Mouse (Mus musculus): ENCODE results near the gene Abcg5. TPM values are rescaled to one million over a fixed set of nuclear protein-coding genes. Genes with fewer than 3 reads are reported as not detected.

Abcg5 gene
- polyA plus RNA-seq, 1 experiment from 2014 or later = 0.43 TPM

DNA sequence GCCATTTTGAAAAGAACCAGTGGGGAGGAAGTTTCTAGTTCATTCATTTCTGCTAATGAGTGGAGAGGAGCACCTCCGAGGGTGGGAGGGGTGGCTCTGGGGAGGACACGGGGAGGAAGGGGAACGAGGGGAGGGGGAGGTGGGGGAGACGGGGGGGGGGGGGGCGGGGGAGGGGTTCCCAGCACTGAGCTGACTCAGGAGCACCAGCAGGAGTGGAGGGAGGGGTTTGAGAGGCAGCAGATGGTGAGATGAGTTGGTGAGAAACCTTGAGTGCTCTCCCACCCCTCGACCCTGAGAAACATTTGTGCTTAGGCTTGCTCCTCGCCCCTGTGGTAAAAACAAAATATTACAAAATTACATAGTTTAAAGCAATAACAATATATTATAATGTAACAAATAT, 36.9 kb downstream of the Abcg5 start:
- no peak overlapping the region for H3K4me2 ChIP-seq
- no peak for ATAC-seq (replicated peaks; ENCODE audit: insufficient number of reproducible peaks, low FRiP score, low TSS enrichment)
- H3K27me3 ChIP-seq (ENCODE audit: control insufficient read depth, insufficient read depth, low read length) = no peaks in the 10 kb centered on the region
- no peak overlapping the region for H3K9ac ChIP-seq (ENCODE audit: low read depth, low read length)
- no peak overlapping the region for H3K4me3 ChIP-seq (ENCODE audit: low read depth, low read length)
- H3K4me1 ChIP-seq (ENCODE audit: control insufficient read depth, insufficient read depth, low read length) = peaks cover 6% of the 10 kb centered on the region
- 23% methylated on average over 3 of the region's 7 CpGs for WGBS (ENCODE audit: insufficient replicate concordance)
- no peak overlapping the region for H3K27ac ChIP-seq (ENCODE audit: low read depth, low read length)
- H3K9me3 ChIP-seq (replicated peaks; ENCODE audit: control insufficient read depth, low read length) = no peaks in the 10 kb centered on the region
- H3K36me3 ChIP-seq (ENCODE audit: control insufficient read depth, insufficient read depth, low read length) = no peaks in the 10 kb centered on the region

DNA sequence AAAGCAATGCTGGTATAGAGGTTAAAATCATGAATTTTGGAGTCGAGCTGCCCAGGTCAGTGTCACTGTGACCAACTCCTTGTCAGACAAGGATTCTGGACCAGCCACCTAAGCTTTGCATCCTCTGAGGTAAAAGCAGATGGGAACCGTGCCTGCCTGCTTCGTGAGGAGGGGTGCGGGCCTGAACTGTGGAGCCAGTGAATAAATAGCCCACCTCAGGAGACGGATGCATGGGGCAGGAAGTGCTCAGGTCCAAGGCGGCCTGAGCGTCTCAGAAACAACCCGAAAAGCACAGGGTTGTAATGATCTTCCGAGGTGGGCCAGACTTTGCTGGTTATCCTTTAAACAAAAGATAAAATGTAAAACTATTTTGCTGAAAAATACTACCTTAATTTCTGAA, 37.7 kb downstream of the Abcg5 start:
- Histone ChIP-seq H3K9ac (ENCODE audit: low read depth, low read length) (no peak overlapping the region), H3K36me3 (ENCODE audit: control insufficient read depth, insufficient read depth, low read length) (no peaks in the 10 kb centered on the region), H3K4me3 (ENCODE audit: low read depth, low read length) (no peak overlapping the region), H3K9me3 (replicated peaks; ENCODE audit: control insufficient read depth, low read length) (no peaks in the 10 kb centered on the region), H3K4me2 (no peak overlapping the region), H3K27me3 (ENCODE audit: control insufficient read depth, insufficient read depth, low read length) (no peaks in the 10 kb centered on the region), H3K4me1 (ENCODE audit: control insufficient read depth, insufficient read depth, low read length) (peaks cover 6% of the 10 kb centered on the region), H3K27ac (ENCODE audit: low read depth, low read length) (no peak overlapping the region)
- 32% methylated on average over 9 of the region's 9 CpGs for WGBS (ENCODE audit: insufficient replicate concordance)
- ATAC-seq (replicated peaks; ENCODE audit: insufficient number of reproducible peaks, low FRiP score, low TSS enrichment) = no peak

DNA sequence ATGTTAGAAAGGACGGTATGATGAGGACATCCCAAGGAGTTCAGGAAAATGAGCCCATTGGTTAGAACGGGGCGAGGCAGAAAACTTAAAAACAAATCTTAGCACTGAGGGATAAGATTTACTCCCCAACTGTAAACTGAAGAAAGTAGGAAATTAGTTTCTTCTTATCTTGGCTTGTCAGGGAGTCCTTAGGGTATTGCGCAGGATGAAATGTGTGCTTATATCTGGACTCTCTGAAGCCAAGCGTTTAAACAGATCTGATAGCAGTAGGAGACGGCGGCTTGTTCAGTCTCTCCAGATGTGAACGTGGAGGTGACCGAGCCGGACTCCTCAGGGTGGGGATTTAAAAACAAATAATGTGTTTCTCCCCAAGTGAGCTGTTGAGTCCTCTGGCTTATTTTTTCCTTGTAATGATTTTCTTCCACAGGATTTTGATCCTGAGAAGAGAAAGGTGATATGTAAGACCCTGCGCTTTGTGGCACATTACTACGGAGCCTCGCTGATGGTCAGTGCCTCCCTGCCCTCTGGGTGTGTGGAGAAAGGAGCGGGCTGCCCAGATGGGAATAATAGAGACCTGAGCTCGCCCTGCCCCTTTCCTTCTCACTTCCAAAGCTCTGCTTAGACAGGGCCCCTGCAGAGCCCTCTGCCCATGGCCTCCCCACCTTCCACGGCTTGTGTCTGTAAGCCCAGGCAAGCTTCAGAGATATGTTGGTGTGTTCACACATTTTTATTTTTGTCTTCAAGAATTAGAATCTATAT, 38.3 kb downstream of the Abcg5 start:
- H3K27ac ChIP-seq (ENCODE audit: low read depth, low read length) = no peak overlapping the region
- H3K4me1 ChIP-seq (ENCODE audit: control insufficient read depth, insufficient read depth, low read length) = peaks cover 6% of the 10 kb centered on the region
- no peak overlapping the region; the same call in 1 of the 2 replicates for H3K9ac ChIP-seq (ENCODE audit: low read depth, low read length)
- no peaks in the 10 kb centered on the region for H3K36me3 ChIP-seq (ENCODE audit: control insufficient read depth, insufficient read depth, low read length)
- no peaks in the 10 kb centered on the region for H3K9me3 ChIP-seq (replicated peaks; ENCODE audit: control insufficient read depth, low read length)
- H3K4me3 ChIP-seq (ENCODE audit: low read depth, low read length) = no peak overlapping the region
- H3K27me3 ChIP-seq (ENCODE audit: control insufficient read depth, insufficient read depth, low read length) = no peaks in the 10 kb centered on the region
- no peak for ATAC-seq (replicated peaks; ENCODE audit: insufficient number of reproducible peaks, low FRiP score, low TSS enrichment)
- WGBS (ENCODE audit: insufficient replicate concordance) = 36% methylated on average over 16 of the region's 16 CpGs
- H3K4me2 ChIP-seq = no peak overlapping the region

DNA sequence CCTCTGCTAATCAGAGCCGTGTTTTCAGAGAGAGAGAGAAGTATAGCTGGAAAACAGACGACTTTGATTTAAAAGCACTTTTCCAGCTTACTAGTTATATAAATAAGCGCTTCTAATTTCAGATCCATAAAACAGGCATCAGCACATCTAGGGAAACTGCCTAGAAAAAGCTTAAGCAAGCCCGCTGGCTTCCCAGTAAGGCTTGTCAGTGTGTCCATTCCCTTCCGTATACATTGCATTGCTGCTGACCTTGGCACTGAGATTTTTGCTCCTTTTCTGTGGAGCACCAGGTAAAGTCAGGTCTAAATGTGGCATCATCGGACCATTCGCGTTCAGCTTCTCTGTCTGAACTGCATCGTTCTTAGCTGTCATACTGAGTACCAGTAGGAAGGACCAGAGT, 40.5 kb downstream of the Abcg5 start:
- H3K4me2 ChIP-seq = no peak overlapping the region
- peaks cover 6% of the 10 kb centered on the region for H3K4me1 ChIP-seq (ENCODE audit: control insufficient read depth, insufficient read depth, low read length)
- no peak overlapping the region for H3K4me3 ChIP-seq (ENCODE audit: low read depth, low read length)
- ATAC-seq (replicated peaks; ENCODE audit: insufficient number of reproducible peaks, low FRiP score, low TSS enrichment) = no peak
- H3K27ac ChIP-seq (ENCODE audit: low read depth, low read length) = no peak overlapping the region
- no peaks in the 10 kb centered on the region for H3K27me3 ChIP-seq (ENCODE audit: control insufficient read depth, insufficient read depth, low read length)
- no peaks in the 10 kb centered on the region for H3K36me3 ChIP-seq (ENCODE audit: control insufficient read depth, insufficient read depth, low read length)
- no peak overlapping the region for H3K9ac ChIP-seq (ENCODE audit: low read depth, low read length)
- no peaks in the 10 kb centered on the region for H3K9me3 ChIP-seq (replicated peaks; ENCODE audit: control insufficient read depth, low read length)
- WGBS (ENCODE audit: insufficient replicate concordance) = 86% methylated on average over 9 of the region's 9 CpGs

DNA sequence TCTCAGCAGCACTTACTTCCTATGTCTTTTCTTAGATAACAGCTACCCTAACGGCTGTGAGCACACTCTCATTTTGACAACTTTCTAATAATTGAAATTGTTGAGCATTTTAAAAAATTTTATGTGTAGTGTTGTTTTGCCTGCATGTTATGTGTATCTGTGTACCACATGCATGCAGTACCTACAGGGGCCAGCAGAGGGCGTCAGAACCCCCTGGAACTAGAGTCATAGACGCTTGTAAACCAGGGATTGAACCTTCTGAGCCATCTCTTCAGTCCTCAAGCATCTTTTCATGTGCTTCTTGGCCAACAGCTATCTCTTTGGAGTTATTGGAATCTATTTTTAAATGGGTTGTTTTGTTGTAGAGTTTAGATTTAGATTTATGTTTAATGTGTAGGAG, 40.9 kb downstream of the Abcg5 start:
- H3K4me2 ChIP-seq = no peak overlapping the region

DNA sequence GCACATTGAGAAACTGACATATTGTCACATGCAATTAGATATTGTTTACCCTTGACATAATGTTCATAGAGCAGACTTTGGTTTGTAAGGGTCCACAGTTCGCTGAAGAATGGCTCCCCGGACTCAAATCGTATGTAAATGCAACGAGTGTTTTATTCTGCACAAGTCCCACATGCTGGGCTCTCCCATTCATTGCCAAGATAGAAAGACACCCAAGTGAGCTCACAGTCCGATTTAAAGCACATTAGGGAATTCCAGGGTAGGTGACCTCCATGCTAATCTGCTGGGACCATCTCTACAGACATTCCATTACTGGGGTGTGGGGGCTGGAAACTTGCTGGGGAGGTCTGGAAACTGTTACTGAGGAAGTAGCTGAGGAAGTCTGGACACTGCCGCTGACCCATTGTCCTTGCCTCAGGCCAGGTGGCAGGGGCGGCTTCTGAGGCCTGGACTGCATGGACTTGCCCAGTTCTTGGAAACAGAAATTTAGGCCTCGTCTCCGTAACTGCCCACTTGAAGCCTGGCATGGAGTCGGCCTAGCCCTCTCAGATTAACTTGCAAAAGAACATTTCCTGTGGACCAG, 42.9 kb downstream of the Abcg5 start:
- H3K36me3 ChIP-seq (ENCODE audit: control insufficient read depth, insufficient read depth, low read length) = no peaks in the 10 kb centered on the region
- no peak overlapping the region for H3K4me3 ChIP-seq (ENCODE audit: low read depth, low read length)
- no peak overlapping the region for H3K4me2 ChIP-seq
- no peak overlapping the region for H3K27ac ChIP-seq (ENCODE audit: low read depth, low read length)
- 64% methylated on average over 10 of the region's 10 CpGs for WGBS (ENCODE audit: insufficient replicate concordance)
- ATAC-seq (replicated peaks; ENCODE audit: insufficient number of reproducible peaks, low FRiP score, low TSS enrichment) = no peak
- no peaks in the 10 kb centered on the region for H3K9me3 ChIP-seq (replicated peaks; ENCODE audit: control insufficient read depth, low read length)
- no peaks in the 10 kb centered on the region for H3K27me3 ChIP-seq (ENCODE audit: control insufficient read depth, insufficient read depth, low read length)
- H3K4me1 ChIP-seq (ENCODE audit: control insufficient read depth, insufficient read depth, low read length) = peaks cover 6% of the 10 kb centered on the region
- H3K9ac ChIP-seq (ENCODE audit: low read depth, low read length) = no peak overlapping the region

More for the DNA sequence above, 40.9 kb downstream of the Abcg5 start:
- no peaks in the 10 kb centered on the region for H3K36me3 ChIP-seq (ENCODE audit: control insufficient read depth, insufficient read depth, low read length)
- peaks cover 6% of the 10 kb centered on the region for H3K4me1 ChIP-seq (ENCODE audit: control insufficient read depth, insufficient read depth, low read length)
- no peaks in the 10 kb centered on the region for H3K9me3 ChIP-seq (replicated peaks; ENCODE audit: control insufficient read depth, low read length)
- 35% methylated on average over 3 of the region's 3 CpGs for WGBS (ENCODE audit: insufficient replicate concordance)
- H3K27ac ChIP-seq (ENCODE audit: low read depth, low read length) = no peak overlapping the region
- H3K27me3 ChIP-seq (ENCODE audit: control insufficient read depth, insufficient read depth, low read length) = no peaks in the 10 kb centered on the region
- no peak overlapping the region for H3K4me3 ChIP-seq (ENCODE audit: low read depth, low read length)
- ATAC-seq (replicated peaks; ENCODE audit: insufficient number of reproducible peaks, low FRiP score, low TSS enrichment) = no peak
- no peak overlapping the region for H3K9ac ChIP-seq (ENCODE audit: low read depth, low read length)

DNA sequence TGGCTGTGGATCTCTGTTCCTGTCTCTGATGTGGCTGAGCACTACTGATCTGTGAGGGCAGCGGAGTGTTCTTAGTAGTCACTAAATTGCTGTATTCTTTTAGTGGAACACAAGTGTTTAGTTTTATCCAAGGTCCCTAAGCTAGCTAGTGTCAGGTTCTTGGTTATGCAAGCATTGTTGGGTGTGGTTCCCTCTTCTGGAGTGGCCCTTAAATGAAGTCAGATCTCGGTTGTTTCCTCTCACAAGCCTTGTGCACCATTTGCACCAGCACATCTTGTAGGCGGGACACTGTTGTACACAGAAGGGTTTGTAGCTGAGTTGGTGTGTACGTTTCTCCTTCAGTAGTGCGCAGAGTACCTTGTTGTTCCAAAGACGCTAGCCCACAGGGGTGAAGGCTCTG, 44.8 kb downstream of the Abcg5 start:
- Histone ChIP-seq H3K9me3 (replicated peaks; ENCODE audit: control insufficient read depth, low read length) (no peaks in the 10 kb centered on the region), H3K9ac (ENCODE audit: low read depth, low read length) (no peak overlapping the region), H3K27me3 (ENCODE audit: control insufficient read depth, insufficient read depth, low read length) (no peaks in the 10 kb centered on the region), H3K27ac (ENCODE audit: low read depth, low read length) (no peak overlapping the region), H3K4me3 (ENCODE audit: low read depth, low read length) (no peak overlapping the region), H3K4me1 (ENCODE audit: control insufficient read depth, insufficient read depth, low read length) (no peaks in the 10 kb centered on the region), H3K36me3 (ENCODE audit: control insufficient read depth, insufficient read depth, low read length) (no peaks in the 10 kb centered on the region), H3K4me2 (no peak overlapping the region)
- WGBS (ENCODE audit: insufficient replicate concordance) = 85% methylated on average over 6 of the region's 6 CpGs
- ATAC-seq (replicated peaks; ENCODE audit: insufficient number of reproducible peaks, low FRiP score, low TSS enrichment) = no peak

DNA sequence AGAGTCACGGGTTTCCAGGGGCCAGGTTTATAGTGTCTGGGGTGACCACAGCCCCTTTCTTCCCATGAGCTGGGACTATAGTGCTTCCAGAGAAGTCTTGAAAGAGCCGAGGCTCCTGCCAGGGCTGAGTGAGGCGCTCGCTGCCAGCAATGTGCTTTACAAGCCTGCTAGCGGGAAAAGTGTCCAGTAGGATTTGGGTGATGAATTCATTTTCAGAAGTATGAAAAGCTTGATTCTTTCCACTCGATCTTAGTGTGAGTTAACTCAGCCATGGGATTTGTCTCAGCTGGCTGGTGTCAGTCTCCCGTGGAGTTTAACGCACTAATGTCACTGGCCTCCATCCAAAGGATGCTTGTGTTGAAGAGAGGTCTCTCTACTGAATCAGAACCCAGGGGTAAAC, 46.5 kb downstream of the Abcg5 start:
- Histone ChIP-seq H3K4me2 (no peak overlapping the region), H3K9ac (ENCODE audit: low read depth, low read length) (no peak overlapping the region), H3K27me3 (ENCODE audit: control insufficient read depth, insufficient read depth, low read length) (no peaks in the 10 kb centered on the region), H3K4me3 (ENCODE audit: low read depth, low read length) (no peak overlapping the region), H3K4me1 (ENCODE audit: control insufficient read depth, insufficient read depth, low read length) (no peaks in the 10 kb centered on the region), H3K9me3 (replicated peaks; ENCODE audit: control insufficient read depth, low read length) (no peaks in the 10 kb centered on the region), H3K27ac (ENCODE audit: low read depth, low read length) (no peak overlapping the region), H3K36me3 (ENCODE audit: control insufficient read depth, insufficient read depth, low read length) (no peaks in the 10 kb centered on the region)
- ATAC-seq (replicated peaks; ENCODE audit: insufficient number of reproducible peaks, low FRiP score, low TSS enrichment) = no peak
- WGBS (ENCODE audit: insufficient replicate concordance) = 68% methylated on average over 8 of the region's 8 CpGs

DNA sequence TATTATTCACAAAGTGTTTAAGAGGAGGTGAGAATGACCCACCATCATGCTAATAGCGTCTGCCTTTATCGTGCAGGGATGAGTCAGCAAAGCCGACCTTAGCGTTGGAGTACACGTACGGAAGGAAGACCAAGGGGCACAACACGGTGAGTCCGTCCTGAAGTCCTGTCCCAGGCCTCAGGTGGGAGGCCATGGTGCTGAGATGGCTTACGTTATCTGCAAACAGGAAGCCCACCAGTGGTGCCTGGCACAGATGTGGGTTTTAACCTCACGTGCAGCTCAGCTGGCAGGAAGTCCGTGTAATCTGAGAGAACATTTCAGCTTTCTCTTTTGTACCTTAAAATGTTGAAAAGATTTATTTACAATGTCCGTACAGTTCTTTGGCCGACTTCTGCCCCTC, 49.4 kb downstream of the Abcg5 start:
- H3K27me3 ChIP-seq (ENCODE audit: control insufficient read depth, insufficient read depth, low read length) = no peaks in the 10 kb centered on the region
- ATAC-seq (replicated peaks; ENCODE audit: insufficient number of reproducible peaks, low FRiP score, low TSS enrichment) = no peak
- no peak overlapping the region for H3K27ac ChIP-seq (ENCODE audit: low read depth, low read length)
- H3K36me3 ChIP-seq (ENCODE audit: control insufficient read depth, insufficient read depth, low read length) = no peaks in the 10 kb centered on the region
- H3K4me3 ChIP-seq (ENCODE audit: low read depth, low read length) = no peak overlapping the region
- 70% methylated on average over 13 of the region's 13 CpGs for WGBS (ENCODE audit: insufficient replicate concordance)
- no peaks in the 10 kb centered on the region for H3K4me1 ChIP-seq (ENCODE audit: control insufficient read depth, insufficient read depth, low read length)
- H3K4me2 ChIP-seq = no peak overlapping the region
- H3K9me3 ChIP-seq (replicated peaks; ENCODE audit: control insufficient read depth, low read length) = no peaks in the 10 kb centered on the region
- H3K9ac ChIP-seq (ENCODE audit: low read depth, low read length) = no peak overlapping the region

All from heart, embryonic 11.5 days (tissue).